Mouse (Mus musculus) monocyte, adult 2 months (primary cell): ENCODE data around the gene Cbx7.
A peak's percentile ranks its signal among the peaks of the same experiment; 100 is the strongest.
"Not testable (repeated sequence)": the region's sequence is repeated elsewhere in the genome, so short reads cannot be mapped to it uniquely, and the experiment has no call there.

Experiments
- DNase-seq, 2 experiments: peaks; one replicate each; pipeline ENCODE4 v3.0.0; 2022; ENCODE audit warnings: low spot score in 2 of 2, low read depth in 1 of 2

The Cbx7 gene

GRCm38 (mm10) chr15:79895221-79896079 is 75.5 kb downstream of the Cbx7 start:
- DNase-seq: not testable (repeated sequence)

GRCm38 (mm10) chr15:79894343-79894742 is 76.6 kb downstream of the Cbx7 start:
- no peak for DNase-seq

- DNase-seq: no peak
Observed at GRCm38 (mm10) chr15:79893824-79894123, 77.1 kb downstream of the Cbx7 start.

- DNase-seq: no peak
Observed at GRCm38 (mm10) chr15:79892995-79893823, 77.7 kb downstream of the Cbx7 start.

- peak in 1 of 2 experiments; percentile 18 for DNase-seq
Observed at GRCm38 (mm10) chr15:79892213-79892541, 78.7 kb downstream of the Cbx7 start.

GRCm38 (mm10) chr15:79891436-79892212 is 79.3 kb downstream of the Cbx7 start, which contains the start of gene Apobec3:
TSS of gene Apobec3 (plus strand) at chr15:79891659.
- peak in 1 of 2 experiments; percentile 61 for DNase-seq

GRCm38 (mm10) chr15:79884820-79885219 is 86.1 kb downstream of the Cbx7 start:
- DNase-seq: no peak

GRCm38 (mm10) chr15:79883352-79883822 is 87.5 kb downstream of the Cbx7 start:
- peak; percentile 57 to 81 for DNase-seq

GRCm38 (mm10) chr15:79882623-79883267 is 88.2 kb downstream of the Cbx7 start:
- no peak for DNase-seq

- DNase-seq: no peak
Observed at GRCm38 (mm10) chr15:79880477-79880876, 90.4 kb downstream of the Cbx7 start.

- no peak for DNase-seq
Observed at GRCm38 (mm10) chr15:79879319-79879718, 91.6 kb downstream of the Cbx7 start.

- DNase-seq: no peak
Observed at GRCm38 (mm10) chr15:79878725-79879136, 92.2 kb downstream of the Cbx7 start.

- no peak for DNase-seq
Observed at GRCm38 (mm10) chr15:79875261-79875995, 95.5 kb downstream of the Cbx7 start.

- no peak for DNase-seq
Observed at GRCm38 (mm10) chr15:79873995-79874394, 96.9 kb downstream of the Cbx7 start.

GRCm38 (mm10) chr15:79873545-79873944 is 97.4 kb downstream of the Cbx7 start:
- no peak for DNase-seq

GRCm38 (mm10) chr15:79867260-79868002 is 103.5 kb downstream of the Cbx7 start:
- DNase-seq: no peak
